ENCODE assay signal across 7 mouse cellular contexts in genomic region chr4:58670107-58670905, GRCm38 (mm10).
DNase-seq lines count a peak whose midpoint lies in the region; ATAC-seq lines count a peak whose summit lies in the region.

No protein-coding gene starts in this region.

- H3K36me3 ChIP-seq in limb, embryonic 11.5 days (ENCODE audit: control insufficient read depth, insufficient read depth, low read length) = no peaks in the 10 kb centered on the region
- no peaks in the 10 kb centered on the region for H3K36me3 ChIP-seq in stomach, embryonic 16.5 days (ENCODE audit: control insufficient read depth, insufficient read depth, low read length)

- peak overlapping the region; percentile 87 for H3K27ac ChIP-seq in limb, embryonic 11.5 days (replicated peaks; ENCODE audit: low read depth, low read length)
- peak overlapping the region; percentile 64; the same call in 1 of the 2 replicates for H3K27ac ChIP-seq in stomach, embryonic 16.5 days (ENCODE audit: low read length)

- H3K4me2 ChIP-seq in limb, embryonic 11.5 days (ENCODE audit: low read depth, severe bottlenecking) = peak overlapping the region; percentile 27
- no peak overlapping the region for H3K4me2 ChIP-seq in stomach, embryonic 16.5 days (ENCODE audit: low read depth, low read length)

- WGBS in limb, embryonic 11.5 days = 6% methylated on average over 15 of the region's 15 CpGs
- WGBS in stomach, embryonic 16.5 days = 27% methylated on average over 15 of the region's 15 CpGs

- peak; percentile 36 for DNase-seq in ovary, postnatal 14 days (ENCODE audit: low spot score)
- no peak for DNase-seq in ovary, adult 18-20 months (ENCODE audit: low spot score)
- DNase-seq in forelimb bud, embryonic 11.5 days (ENCODE audit: low read depth, low spot score) = peak; percentile 96
- peak; percentile 88 for DNase-seq in limb, embryonic 11.5 days (ENCODE audit: low spot score)

- peak; percentile 88 for ATAC-seq in limb, embryonic 11.5 days (ENCODE audit: insufficient number of reproducible peaks, low FRiP score, low TSS enrichment, low read depth)
- peak; percentile 44; the same call in 1 of the 2 replicates for ATAC-seq in stomach, embryonic 16.5 days (ENCODE audit: insufficient read depth, low FRiP score)
- ATAC-seq in erythroid progenitor cell, adult 5-6 weeks (replicated peaks; ENCODE audit: low FRiP score, poor library complexity, severe bottlenecking) = no peak
- no peak for ATAC-seq in megakaryocyte progenitor cell, adult 5-6 weeks (replicated peaks; ENCODE audit: poor library complexity)

- H3K9me3 ChIP-seq in limb, embryonic 11.5 days (ENCODE audit: control insufficient read depth, low read length) = no peaks in the 10 kb centered on the region
- no peaks in the 10 kb centered on the region for H3K9me3 ChIP-seq in stomach, embryonic 16.5 days (replicated peaks; ENCODE audit: control insufficient read depth, low read length)

- no peak overlapping the region for H3K4me3 ChIP-seq in limb, embryonic 11.5 days (ENCODE audit: low read depth, low read length)
- no peak overlapping the region for H3K4me3 ChIP-seq in stomach, embryonic 16.5 days (replicated peaks; ENCODE audit: low read length)

- peaks cover 23% of the 10 kb centered on the region for H3K4me1 ChIP-seq in limb, embryonic 11.5 days (ENCODE audit: control insufficient read depth, insufficient read depth, low read length)
- peaks cover 20% of the 10 kb centered on the region for H3K4me1 ChIP-seq in stomach, embryonic 16.5 days (ENCODE audit: control insufficient read depth, insufficient read depth, low read length)

- H3K9ac ChIP-seq in limb, embryonic 11.5 days (ENCODE audit: low read length) = no peak overlapping the region
- H3K9ac ChIP-seq in stomach, embryonic 16.5 days (ENCODE audit: low read length) = no peak overlapping the region

- no peaks in the 10 kb centered on the region for H3K27me3 ChIP-seq in limb, embryonic 11.5 days (ENCODE audit: control insufficient read depth, insufficient read depth, low read length)
- H3K27me3 ChIP-seq in stomach, embryonic 16.5 days (ENCODE audit: control insufficient read depth, insufficient read depth, low read length) = no peaks in the 10 kb centered on the region

Comparison
In these comparisons a context has a peak if more than half of its experiments do, and no peak if none do; other contexts are left out.
1. ATAC-seq: peak in limb, embryonic 11.5 days (single experiment) and stomach, embryonic 16.5 days (single experiment); none in erythroid progenitor cell, adult 5-6 weeks (single experiment) and megakaryocyte progenitor cell, adult 5-6 weeks (single experiment).